Mouse (Mus musculus) liver, embryonic 14.5 days (tissue): ENCODE results near the gene Pigv.

ENCODE experiments used
- CTCF ChIP-seq: IDR thresholded peaks from 2 replicates; pipeline ENCODE4 v1.5.1; 2016; ENCODE audit warnings: antibody characterized with exemption, low read depth, control low read depth
- EP300 ChIP-seq: IDR thresholded peaks from 2 replicates; pipeline ENCODE4 v1.6.1; 2016; ENCODE audit warnings: antibody characterized with exemption, low read depth

DNA sequence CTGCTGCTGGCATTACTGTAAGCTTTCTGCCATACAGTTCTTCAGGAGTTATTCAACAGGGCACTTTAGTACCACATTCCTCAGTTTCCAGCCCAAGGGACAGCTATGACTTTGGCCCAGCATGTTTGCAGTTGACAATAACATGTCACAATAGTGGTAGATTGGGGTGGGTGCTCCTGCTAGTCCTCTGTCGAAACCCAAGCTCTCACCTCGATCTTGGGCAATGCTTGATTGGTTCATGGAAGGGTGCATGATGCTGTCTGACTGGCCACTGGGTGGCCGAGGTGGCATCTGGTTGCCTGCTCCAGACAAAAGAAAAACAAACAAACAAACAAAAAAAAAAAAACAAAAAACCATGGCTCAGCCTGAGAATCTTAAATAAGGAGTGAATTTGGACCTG, 22.9 kb upstream of the Pigv start:
- no peak for TF ChIP-seq EP300
- TF ChIP-seq CTCF = no peak
